Mouse (Mus musculus) cerebellum, postnatal 4 days (tissue): Measurements from ENCODE around the gene Rtn4.
"Not testable (repeated sequence)": the region's sequence is repeated elsewhere in the genome, so short reads cannot be mapped to it uniquely, and the experiment has no call there.

Source experiments
- DNase-seq, 2 experiments: peaks; one replicate each; pipeline ENCODE4 v3.0.0; 2022; ENCODE audit warnings: low spot score in 2 of 2, mixed read lengths in 1 of 2

Gene Rtn4

DNA sequence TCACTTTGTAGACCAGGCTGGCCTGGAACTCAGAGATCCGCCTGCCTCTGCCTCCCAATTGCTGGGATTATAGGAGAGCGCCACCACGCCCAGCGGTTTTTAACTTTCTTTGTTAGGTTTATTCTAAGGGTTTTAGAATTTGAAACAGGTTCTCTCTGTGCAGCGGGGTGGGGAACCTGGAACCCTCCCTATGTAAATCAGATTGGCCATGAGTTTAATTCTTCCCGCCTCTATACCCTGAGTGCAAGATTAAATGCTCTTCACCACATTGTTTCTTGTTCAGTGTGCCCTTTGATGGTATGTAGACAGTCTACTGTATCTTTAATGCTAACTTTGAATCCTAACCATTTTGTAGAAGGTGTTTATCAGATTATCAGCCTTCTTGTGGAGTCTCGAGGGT lies 21.4 kb downstream of the Rtn4 start:
- no peak for DNase-seq

DNA sequence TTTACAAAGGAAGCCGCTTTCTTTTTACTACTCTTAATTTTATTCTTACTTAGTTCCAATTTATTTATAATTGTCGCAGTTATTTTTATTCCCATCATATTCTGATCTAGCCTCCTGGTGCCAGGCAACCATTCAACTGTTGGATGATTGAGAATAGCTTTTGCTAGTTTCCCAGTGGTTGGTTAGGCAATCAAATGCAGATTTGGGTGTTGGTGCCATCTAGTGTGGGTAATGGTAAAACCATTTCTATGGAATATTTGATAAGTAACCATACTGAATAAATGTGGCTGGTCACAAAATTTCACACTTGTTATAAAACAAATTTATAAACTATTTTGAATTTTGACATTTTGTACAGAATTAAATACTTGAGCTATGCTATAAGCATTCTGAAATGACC lies 22.0 kb downstream of the Rtn4 start:
- DNase-seq = peak in 1 of 2 experiments; percentile 2

DNA sequence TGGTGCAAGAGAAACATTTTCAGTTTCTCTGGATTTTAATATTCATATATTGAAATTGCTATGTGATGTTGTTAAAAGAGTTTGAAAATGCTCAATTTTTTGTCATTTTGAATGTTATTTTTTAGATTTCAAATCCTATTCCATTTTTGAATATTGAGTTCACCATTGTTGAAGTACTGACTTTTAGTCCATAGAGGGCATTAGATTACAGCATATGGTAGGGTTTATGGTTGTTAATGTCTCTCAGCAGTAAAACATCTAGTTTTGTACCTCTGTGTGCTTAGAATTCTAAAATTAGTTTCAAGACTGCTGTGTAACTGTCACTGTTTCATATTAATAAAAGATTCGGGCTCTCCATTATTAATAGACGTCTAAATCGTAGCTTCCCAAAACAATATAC lies 22.8 kb downstream of the Rtn4 start:
- no peak for DNase-seq

GRCm38 (mm10) chr11:29718541-29718940 lies 25.8 kb downstream of the Rtn4 start:
- DNase-seq = no peak

DNA sequence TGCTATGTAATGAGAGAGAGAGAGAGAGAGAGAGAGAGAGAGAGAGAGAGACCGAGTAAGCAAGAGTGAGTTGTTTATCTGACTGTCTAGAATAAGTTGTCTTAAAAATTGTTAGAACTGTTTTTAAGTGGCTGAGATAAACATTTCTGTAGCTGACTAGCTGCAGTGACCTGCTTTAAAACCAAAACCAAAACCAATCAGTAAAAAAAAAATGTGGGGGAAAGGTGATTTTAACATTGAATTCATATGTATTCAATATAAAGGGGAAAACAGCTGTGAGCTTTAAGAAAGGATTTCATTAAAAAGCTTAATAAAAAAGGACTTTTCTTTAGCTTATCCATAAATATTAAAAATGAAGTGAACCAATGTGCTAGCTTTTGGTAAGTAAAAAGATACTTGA lies 26.9 kb downstream of the Rtn4 start:
- DNase-seq = no peak

DNA sequence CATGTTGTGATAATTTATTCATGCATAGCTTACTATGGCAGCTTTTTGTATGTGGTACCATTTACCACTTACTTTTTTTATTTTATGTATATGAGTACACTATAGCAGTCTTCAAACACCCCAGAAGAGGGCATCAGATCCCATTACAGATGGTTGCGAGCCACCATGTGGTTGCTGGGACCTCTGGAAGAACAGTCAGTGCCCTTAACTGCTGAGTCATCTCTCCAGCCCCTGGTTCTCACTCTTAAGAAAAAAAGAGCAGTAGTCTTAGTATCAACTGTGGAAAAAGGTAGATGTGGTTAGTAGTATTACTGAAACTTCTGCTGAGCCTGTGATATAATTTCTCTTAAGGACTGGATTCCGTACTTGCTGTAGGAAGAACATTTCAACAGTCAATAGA lies 31.5 kb downstream of the Rtn4 start:
- no peak for DNase-seq

GRCm38 (mm10) chr11:29725167-29725566 lies 32.4 kb downstream of the Rtn4 start:
- DNase-seq = no peak

DNA sequence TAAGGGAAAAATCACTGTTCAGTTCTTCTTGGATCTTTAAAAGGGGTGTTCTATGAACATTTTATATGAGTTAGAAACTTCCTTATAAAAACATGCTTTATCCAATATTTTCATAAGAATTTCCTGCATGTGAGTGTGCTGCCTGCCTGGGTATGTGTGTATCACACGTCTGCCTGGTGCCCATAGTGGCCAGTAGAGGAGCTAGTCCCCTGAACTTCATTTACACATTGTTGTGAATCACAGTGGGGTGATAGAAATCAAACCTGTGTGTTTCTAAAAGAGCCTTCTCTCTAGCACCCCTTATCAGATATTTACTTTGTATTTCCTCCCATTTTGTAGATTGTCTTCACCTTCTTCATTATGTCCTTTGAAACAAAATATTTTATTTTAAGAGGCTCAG lies 32.9 kb downstream of the Rtn4 start:
- DNase-seq = no peak

DNA sequence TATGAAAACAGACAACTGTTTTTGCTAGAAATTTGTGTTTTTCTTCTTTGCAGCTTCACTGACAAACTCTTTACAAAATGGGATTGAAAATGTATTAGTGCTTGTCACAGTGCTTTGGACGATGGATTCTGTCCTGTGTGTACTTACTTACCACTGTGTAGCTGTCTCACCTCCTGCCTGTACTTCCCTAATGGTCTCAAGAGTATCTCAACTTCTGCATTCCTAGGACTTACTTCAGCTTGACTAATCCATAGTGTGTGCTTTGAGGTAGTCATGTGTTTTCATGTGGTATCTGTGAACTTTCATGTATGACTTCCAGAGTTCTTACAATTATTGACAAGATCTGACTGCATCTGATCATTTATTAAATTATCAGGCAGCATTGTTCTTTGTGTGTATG lies 35.2 kb downstream of the Rtn4 start:
- DNase-seq = no peak

GRCm38 (mm10) chr11:29739752-29740151 lies 47.0 kb downstream of the Rtn4 start:
- no peak for DNase-seq

- no peak for DNase-seq
These were observed 52.1 kb downstream of the Rtn4 start for GRCm38 (mm10) chr11:29744760-29745430.

- no peak for DNase-seq
These were observed 52.8 kb downstream of the Rtn4 start for GRCm38 (mm10) chr11:29745513-29745912.

DNA sequence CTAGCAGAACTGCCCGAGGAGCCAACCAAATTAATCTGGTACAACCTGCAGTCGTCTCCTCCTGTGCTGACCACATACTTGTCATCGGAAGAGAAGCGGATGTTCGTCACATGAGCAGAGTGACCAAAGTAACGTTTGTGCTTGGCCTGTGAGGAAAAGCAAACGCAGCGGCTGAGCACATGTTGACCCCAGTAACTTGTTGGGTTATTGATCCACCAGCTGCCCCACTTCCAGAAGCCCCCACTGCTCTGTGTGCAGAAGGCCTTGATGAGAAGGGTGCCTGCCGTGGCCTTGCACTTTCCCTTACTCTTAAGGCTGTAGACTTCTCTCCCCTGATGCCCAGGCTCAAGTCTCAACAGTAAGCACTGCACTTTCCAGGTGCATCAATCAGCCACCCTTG lies 53.5 kb downstream of the Rtn4 start:
- DNase-seq = no peak

DNA sequence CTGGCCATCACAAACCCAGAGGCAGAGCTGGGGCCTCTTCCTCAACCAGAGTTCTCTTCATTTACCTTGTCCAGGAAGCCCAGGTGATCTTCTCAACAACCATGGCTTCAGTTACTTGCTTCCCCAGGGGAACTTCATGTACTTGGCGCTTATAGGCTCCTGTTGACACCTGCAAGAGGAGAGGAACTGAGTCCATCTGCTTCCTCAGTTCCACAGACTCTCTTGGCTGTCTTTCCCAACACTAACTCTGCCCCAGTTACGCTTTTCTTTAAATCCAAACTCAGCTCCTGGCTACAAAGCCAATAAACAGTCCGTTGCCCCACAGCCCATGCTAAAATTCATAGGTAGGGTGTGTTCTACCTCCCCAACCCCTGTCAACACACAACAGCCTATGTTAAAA lies 54.6 kb downstream of the Rtn4 start:
- no peak for DNase-seq

GRCm38 (mm10) chr11:29747881-29748280 lies 55.1 kb downstream of the Rtn4 start:
- no peak for DNase-seq

DNA sequence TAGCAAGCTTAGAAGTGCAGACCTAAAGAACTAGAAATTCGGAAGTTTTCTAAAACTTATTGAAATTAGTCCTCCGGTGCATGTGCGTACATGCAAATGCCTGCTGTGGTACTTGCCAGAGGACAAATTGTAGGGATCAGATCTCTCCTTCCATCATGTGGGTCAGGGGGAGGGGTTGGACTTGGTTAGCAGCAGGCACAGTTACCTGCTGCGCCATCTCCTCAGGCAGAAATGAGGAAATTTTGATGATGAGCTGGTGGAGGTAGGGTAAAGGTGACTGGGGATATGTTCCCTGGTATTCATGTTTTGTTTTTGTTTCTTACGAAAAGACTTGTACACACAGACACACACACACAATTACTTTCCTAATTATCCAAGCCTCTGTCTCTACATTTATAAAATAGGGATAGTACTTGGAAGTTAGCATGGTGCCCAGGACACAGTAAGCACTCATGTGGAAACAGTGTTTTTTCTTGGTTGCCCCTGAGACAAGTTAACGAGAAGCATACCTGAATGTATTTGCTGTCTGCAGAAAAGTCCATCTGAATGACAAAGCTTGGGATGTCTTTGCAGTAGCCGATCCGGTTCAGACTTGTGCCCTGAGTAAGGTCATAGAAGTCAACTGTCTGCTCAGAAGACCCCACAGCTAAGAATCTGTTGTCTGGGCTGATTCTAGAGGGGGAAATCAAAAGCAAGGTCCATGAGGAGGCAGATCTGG lies 56.2 kb downstream of the Rtn4 start:
- no peak for DNase-seq

GRCm38 (mm10) chr11:29749468-29749829 lies 56.7 kb downstream of the Rtn4 start:
- no peak for DNase-seq

- DNase-seq = no peak
These were observed 58.3 kb downstream of the Rtn4 start for GRCm38 (mm10) chr11:29751013-29751412.

DNA sequence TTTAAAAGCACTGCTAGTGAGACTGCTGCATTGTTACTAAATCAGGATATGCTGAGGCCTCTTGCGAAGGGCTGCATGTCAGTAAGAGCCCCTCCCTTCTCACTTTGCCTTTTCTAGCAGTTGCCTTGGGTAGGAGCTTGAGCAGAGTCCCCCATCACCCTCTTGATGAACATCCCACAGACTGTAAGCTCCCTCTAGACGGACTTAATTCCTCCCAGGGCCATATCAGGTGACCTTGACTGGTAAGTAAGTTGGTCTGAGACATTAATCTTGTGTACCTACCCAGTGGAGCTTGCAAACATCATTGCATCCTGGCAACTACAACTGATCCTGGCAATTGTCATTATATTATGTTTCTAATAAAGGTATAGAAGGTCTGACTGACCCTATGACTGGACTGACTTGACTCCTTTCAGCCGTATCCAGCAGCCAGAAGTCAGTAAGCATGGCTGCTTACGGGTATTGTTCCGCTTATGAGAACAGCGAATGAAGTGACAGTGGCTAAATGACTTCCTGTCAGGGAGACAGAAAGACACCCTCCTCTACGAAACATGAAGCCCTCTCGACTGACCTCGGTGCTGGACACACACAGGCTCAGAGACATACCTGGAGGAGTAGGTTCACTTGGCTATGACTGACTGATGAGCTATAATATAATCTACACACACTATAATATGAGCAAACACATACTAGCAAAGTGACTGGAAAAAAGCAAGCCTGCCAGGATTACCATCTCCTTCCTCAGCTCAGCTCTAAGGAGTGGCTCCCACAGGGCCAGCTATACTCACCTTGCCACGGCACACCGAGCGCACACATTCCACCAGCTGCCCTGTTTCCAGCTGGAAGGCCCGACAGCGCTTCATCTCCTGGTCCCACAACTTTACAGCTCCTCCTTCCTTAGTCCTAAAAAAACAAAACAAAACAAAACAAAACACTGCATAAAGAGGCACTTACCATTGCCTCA lies 59.2 kb downstream of the Rtn4 start:
- DNase-seq = no peak

GRCm38 (mm10) chr11:29756007-29756406 lies 63.3 kb downstream of the Rtn4 start:
- not testable (repeated sequence) for DNase-seq

- no peak for DNase-seq
These were observed 65.9 kb downstream of the Rtn4 start for GRCm38 (mm10) chr11:29758617-29759016.

- no peak for DNase-seq
These were observed 68.6 kb downstream of the Rtn4 start for GRCm38 (mm10) chr11:29761387-29761786.

DNA sequence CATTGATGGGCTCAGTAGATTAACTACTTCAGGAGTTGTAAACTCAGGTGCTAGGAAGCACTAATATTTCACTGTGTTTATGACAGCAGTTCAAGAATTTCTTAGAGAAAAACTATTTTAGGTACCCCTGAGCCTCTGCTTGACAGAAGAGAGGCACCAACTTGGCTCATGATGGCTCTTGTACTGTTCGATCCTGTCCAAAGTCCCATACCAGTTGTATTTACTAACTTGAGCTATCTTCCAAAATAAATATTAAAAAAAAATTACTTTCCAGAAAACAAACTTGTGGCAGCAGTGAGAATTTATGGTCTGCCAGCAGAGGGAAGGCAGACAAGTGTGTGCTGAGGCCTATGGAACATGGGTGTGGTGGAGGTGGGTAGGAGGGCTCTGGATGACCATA lies 70.0 kb downstream of the Rtn4 start:
- no peak for DNase-seq
